Mouse (Mus musculus) embryonic fibroblast, embryonic 13.5 days (primary cell): ENCODE results near the gene Arhgap29.

ENCODE experiments used
- CTCF ChIP-seq: IDR thresholded peaks from 2 replicates; pipeline ENCODE4 v1.5.1; 2011; ENCODE audit warnings: mild to moderate bottlenecking, control low read depth, low read length, moderate library complexity, borderline replicate concordance; ENCODE audit not compliant: insufficient read depth
- POLR2A ChIP-seq: IDR thresholded peaks from 2 replicates; pipeline ENCODE4 v1.6.1; 2011; ENCODE audit warnings: low read depth, mild to moderate bottlenecking, control low read depth, low read length, moderate library complexity

DNA sequence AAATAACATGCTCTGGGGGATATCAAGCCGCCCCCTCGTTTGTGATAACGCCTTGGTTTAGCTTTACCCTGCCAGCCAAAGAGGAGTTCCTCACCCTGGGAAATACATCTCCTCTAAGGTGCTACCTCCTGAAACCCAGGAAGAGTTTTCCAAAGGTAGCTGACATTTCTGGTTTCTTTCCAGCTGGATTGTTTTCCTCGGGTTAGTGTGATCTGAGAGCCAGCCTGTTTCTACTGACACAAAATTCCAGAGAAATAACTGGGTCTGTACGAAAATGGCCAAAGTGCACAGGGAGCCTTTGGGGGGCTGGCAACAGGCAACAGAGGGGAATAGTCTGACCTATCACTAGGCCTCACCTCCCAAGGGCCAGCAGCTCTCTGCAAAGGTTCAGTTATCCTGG is 81.9 kb downstream of the Arhgap29 start:
- TF ChIP-seq CTCF (no peak), POLR2A (no peak)
